Mouse (Mus musculus): ENCODE measurements around the gene Cyp3a59. TPM values are rescaled to one million over a fixed set of nuclear protein-coding genes. Genes with fewer than 3 reads are reported as not detected.

Cyp3a59 gene
- total RNA-seq (2023): not detected

DNA sequence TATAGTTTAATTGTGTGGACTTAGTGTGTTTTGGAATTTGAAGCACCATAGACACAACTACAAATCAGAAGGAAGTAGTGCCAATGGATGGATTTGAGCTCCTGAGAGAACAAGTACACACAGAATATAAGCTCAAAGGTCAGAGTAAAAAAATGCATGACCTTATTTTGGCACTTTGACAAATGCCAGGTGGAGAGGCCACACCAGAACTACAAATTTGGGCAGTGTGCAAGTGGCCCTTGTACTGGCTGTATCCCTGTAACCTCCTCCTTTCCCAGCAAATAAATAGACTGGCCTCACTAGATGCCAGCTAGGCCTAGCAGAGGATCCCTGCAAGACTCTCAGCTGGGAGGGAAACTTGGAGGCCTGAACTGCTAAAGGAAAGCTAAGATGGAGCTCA lies at the start of gene Cyp3a59:
TSS of gene Cyp3a59 (plus strand) at position 313 of the 400 bp plus-strand sequence.

DNA sequence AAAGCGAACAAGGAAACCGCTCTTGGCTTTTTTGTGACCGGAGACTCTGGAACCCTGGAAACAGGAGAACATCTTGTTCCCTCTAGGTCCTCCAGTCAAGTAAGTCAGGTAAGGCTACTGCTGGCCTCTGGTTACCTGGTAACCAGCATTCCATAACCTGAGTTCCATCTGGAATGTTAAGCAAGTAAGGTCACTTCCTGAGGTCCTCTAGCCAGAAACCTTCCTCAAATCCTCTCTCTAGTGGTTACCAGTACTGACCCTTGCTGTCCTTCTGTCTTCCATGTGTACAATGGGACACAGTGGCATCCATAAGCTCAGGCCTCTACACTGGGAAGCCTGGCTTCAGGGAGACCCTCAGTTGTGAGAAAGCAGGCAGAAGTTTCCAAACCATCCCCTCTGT lies 81.4 kb downstream of the Cyp3a59 start, which contains the start of gene Gm5565:
TSS of gene Gm5565 (minus strand) at position 101 of the 400 bp plus-strand sequence.

Other genes with a start within 250 kb of the Cyp3a59 start
- not detected for gene Cyp3a11, start 199.3 kb upstream of the Cyp3a59 start, total RNA-seq (2023)
- gene Cyp3a25, start 69.6 kb upstream of the Cyp3a59 start, total RNA-seq (2023): not detected
- not detected for gene Gm5565, start 81.3 kb downstream of the Cyp3a59 start, total RNA-seq (2023)
- gene Gm6309, start 91.5 kb downstream of the Cyp3a59 start, total RNA-seq (2023): not detected
- 3.6 TPM for gene 1700001J03Rik, start 106.0 kb downstream of the Cyp3a59 start, total RNA-seq (2023)
- 49.6 TPM for gene Rnf6, start 142.3 kb downstream of the Cyp3a59 start, total RNA-seq (2023)
- 55.5 TPM for gene Cdk8, start 152.0 kb downstream of the Cyp3a59 start, total RNA-seq (2023)

Data from CD4-positive naive resting alpha-beta T cell, adult 76 days (primary cell).